Mouse (Mus musculus): Measurements from ENCODE around the gene Ppil6. TPM values are rescaled to one million over a fixed set of nuclear protein-coding genes. Genes with fewer than 3 reads are reported as not detected.

Ppil6 gene
- total RNA-seq, 1 experiment from 2014 or later = not detected

DNA sequence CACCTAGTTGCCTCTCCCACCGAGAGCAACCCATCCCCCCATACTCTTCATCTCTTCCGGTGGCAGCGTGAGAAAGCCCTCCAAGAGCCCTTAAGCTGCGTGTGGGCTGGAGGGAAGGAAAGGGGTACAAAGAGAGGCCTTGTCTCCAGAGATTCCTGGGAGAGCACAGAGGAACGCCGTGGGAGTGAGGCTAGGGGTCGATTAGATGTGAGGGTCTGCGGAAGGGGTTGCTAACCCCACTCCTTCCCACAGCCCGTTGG is 13.3 kb upstream of the Ppil6 start:
- no peak for ATAC-seq (ENCODE audit: extremely low read depth, insufficient number of reproducible peaks, low FRiP score, poor library complexity, severe bottlenecking)

DNA sequence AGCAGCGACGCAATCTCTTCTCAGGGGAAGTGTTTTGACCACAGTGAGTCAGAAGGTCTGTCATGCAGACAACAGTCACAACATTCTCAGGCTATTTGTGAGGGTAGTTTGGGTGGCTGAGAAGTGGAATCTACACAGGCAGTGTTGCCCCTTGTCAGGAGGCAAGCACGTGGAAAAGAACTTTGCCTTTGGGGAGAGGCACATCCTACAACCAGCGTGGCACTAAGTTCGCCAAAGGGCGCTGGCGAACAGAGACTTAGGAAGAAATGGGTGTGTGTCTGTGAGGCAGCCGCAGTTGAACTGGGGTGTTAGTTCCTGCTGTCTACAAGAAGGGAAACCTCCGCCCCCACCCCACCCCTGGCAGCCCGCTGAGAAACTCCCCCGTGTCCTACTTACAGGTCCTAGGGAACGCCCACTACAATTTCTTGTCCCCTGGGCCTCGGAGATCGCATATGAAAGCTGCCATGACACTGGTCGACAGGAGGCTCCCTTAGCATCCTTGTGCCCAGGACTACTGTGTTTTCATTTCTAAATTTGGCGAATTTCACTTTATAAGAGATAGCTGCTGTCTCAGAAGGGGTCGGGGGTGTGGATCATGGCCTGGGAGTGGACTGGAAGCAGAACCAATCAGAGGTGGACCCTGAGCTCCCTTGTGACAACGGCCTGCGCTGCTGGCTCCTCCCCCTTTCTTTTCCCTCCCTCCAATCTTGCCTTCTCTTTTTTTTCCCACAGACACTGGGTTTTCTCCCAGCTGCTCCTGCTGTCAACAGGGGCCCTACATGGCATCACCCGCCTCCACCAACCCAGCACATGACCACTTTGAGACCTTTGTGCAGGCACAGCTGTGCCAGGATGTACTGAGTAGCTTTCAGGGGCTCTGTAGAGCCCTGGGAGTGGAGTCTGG is 12.7 kb upstream of the Ppil6 start:
- ATAC-seq (ENCODE audit: extremely low read depth, insufficient number of reproducible peaks, low FRiP score, poor library complexity, severe bottlenecking) = peak; percentile 55

DNA sequence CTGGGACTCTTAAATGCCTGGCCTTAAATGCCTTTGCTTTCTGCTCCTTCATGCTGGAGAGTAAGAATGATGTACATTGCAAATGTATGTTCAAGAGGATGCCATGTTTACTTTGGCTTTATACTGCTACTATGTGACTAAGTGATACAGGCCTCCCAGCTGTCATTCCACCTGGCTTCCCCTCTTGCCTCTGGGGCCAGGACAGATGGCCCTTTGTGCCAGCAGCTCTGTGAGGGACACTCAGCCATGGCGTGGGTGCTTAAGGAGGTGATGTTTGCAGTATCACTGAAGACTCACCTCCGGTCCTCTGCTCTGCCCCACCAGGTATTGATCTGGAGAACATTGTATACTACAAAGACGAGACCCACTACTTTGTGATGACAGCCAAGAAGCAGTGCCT is 10.3 kb upstream of the Ppil6 start:
- no peak for ATAC-seq (ENCODE audit: extremely low read depth, insufficient number of reproducible peaks, low FRiP score, poor library complexity, severe bottlenecking)

DNA sequence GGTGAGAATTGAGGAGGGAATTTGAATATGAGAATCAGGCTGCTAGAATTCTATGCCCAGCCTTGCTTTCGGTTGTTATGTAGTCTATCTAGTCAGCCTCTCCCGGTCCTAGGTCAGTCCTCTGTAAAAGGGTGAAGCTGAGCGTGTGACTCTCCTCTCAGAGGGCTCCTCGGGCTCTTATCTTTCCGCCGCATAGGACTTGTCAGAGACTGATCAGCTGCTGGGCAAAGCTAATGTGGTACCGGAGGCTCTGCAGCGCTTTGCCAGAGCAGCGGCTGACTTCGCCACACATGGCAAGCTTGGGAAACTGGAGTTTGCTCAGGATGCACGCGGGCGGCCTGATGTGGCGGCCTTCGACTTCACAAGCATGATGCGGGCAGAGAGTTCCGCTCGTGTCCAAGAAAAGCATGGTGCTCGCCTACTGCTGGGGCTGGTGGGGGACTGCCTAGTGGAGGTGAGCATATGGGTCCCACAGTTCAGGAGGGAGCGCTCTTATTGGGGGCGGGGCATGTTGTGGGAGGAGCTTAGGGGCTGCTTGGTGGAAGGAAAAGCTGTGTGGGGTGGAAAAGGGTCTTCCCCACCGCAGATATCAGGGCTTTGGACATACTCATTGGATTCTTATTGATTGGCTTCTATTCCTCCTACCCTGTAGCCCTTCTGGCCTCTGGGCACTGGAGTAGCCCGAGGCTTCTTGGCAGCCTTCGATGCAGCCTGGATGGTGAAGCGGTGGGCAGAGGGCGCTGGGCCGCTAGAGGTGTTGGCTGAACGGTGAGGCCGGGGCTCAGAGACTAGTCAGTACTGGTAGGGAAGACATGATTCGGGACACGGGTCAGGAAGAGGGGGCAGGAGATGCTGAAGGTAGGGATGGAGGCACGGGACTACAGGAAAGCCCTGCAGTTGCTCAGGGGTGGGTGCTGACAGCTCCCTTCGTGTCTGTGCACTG is 9.0 kb upstream of the Ppil6 start:
- no peak for ATAC-seq (ENCODE audit: extremely low read depth, insufficient number of reproducible peaks, low FRiP score, poor library complexity, severe bottlenecking)

DNA sequence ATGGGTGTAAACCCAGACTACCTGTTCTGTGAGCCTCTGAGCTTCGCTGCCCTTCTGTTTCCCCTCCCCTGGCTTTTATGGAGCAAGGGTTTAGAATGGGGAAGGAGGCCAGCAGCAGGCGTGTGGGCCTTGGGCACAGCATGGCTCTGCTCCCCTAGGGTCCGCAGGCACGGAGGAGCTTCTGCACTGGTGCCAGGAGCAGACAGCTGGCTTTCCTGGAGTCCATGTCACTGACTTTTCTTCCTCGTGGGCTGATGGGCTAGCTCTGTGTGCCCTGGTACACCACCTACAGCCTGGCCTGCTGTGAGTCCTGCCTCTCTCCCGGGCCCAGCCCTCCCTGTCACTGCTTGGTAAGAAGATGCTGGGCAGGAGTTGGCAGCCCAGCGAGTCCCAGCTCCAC is 7.8 kb upstream of the Ppil6 start:
- ATAC-seq (ENCODE audit: extremely low read depth, insufficient number of reproducible peaks, low FRiP score, poor library complexity, severe bottlenecking) = no peak

DNA sequence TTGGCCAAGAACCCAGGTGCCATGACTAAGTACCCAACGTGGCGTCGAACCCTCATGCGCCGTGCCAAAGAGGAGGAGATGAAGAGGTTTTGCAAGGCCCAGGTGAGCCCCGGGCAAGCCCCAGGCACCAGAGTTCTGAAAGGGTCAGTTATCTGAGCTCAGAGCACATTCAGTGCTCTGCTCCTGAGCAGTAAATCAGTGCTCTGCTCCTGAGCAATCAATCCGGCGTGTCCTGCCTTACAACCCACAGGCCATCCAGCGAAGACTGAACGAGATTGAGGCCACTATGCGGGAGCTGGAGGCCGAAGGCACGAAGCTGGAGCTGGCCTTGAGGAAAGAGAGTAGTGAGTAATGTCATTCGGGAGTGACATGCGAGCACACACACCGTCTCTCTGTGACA is 4.5 kb upstream of the Ppil6 start:
- ATAC-seq (ENCODE audit: extremely low read depth, insufficient number of reproducible peaks, low FRiP score, poor library complexity, severe bottlenecking) = no peak

DNA sequence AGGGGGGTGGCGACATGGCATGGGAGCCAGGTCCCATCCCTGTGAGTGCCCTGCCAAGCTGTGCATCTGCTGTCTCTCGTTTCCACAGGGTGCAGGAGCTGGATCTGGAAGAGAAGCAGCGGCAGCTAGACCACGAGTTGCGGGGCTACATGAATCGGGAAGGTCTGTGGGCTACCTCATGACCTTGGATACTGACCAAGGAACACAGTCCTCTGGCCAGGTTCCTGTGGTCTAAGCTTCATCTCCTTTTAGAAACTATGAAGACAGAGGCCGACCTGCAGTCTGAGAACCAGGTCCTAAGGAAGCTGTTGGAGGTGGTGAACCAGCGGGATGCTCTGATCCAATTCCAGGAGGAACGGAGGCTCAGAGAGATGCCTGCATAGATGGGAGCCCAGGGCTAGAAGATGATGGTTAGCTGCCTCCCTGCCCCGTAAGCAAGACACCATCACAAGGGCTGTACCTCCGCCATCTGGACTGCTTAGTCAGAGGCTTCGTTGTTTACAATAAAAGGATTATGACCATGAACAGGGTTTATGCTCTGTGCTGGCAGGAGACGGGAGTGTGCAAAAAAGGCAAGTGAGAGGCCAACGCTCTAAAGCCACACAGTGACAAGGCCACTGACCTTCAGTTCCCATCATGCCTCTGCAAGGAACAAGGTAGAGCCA is 3.6 kb upstream of the Ppil6 start:
- no peak for ATAC-seq (ENCODE audit: extremely low read depth, insufficient number of reproducible peaks, low FRiP score, poor library complexity, severe bottlenecking)

DNA sequence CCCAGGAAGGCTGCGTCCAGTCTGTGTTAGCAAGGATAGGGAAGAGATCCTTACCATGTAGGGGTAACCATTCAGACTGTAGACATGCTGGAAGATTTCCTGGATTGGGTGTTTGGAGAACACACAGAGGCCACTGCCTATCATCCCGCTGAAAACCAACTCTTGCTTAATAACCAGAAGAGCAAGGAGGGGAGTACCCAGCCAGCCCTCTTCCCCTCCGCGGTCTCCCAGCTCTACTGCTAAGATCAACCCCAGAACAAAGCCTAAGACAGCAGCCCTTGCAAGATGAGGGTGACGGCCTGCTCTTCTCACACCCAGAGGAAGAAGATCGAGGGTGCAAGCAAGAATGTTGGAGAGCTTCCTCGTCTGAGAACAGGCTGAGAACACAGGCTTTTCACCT is 1.4 kb upstream of the Ppil6 start:
- ATAC-seq (ENCODE audit: extremely low read depth, insufficient number of reproducible peaks, low FRiP score, poor library complexity, severe bottlenecking) = no peak

DNA sequence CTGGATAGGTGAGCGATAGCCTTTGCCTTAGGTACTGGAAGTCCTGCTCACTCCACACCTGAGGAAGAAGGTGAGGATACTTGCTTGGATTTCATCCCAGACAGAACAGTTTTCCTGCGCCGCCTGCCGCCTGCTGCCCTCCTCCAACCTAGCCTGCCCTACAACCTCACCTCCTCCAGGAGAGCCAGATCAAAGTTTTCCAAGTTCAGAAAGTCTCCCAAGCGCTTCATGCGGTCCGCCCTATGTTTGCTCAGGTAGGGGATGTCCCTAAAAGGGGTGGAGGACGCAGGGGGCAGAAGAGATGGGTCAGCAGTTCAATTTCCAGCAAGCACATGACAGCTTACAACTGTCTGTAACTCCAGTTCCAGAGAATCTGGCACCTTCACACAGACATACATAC is 945 bp upstream of the Ppil6 start:
- no peak for ATAC-seq (ENCODE audit: extremely low read depth, insufficient number of reproducible peaks, low FRiP score, poor library complexity, severe bottlenecking)

DNA sequence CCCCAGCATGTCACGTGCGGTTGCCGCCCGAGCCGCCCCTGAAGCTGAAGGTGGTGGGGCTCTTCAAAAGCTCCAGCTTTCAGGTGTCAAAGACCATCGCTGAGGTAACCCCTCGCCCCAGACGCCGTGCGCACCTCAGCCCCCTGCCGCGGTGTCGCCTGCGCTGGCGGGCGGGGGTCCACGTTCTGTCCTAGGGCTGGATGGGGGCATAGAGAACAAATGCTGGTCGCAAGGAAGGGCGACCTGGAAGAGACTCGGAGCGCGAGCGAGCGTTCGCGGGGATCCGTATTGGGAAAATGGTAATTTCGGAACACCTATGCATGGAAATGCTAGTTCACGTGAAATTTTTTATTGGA is 257 bp downstream of the Ppil6 start:
- ATAC-seq (ENCODE audit: extremely low read depth, insufficient number of reproducible peaks, low FRiP score, poor library complexity, severe bottlenecking) = no peak

DNA sequence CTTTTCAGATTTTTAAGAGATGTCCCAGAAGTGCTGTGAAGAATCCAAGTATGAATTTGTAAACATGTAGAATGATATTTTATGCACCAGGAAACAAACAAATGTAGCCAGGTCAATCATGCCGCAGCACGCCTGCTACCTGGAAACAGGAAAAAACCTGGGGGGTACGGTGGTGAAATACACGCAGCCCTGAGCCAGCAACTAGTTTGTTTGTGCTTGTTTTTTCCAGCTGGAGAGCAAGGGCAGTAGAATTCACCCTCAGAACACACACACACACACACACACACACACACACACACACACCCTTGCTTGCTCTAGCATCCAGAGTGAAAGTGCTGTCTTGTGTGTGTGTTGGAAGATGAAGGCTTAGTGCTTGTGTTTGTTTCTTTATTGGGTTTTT is 872 bp downstream of the Ppil6 start:
- no peak for ATAC-seq (ENCODE audit: extremely low read depth, insufficient number of reproducible peaks, low FRiP score, poor library complexity, severe bottlenecking)

DNA sequence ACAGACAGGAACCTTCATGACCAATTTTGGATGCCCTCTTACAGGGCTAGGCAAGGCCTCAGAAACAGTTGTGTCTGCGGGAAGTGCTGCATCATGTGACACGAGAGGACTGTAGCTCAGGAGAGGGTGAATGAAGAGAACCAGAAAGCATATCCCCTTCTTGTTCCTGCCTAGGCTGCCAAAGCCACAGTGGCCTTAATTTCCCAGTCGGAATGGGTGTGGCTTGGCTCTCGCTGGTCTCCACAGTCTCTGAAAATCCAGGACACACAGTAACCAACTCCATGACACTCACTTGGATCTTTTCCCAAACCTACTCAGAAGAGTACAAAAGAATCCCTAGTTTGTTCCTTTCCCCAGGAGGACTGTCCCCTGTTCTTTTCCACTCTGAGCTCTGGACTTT is 10.7 kb downstream of the Ppil6 start:
- ATAC-seq (ENCODE audit: extremely low read depth, insufficient number of reproducible peaks, low FRiP score, poor library complexity, severe bottlenecking) = no peak

DNA sequence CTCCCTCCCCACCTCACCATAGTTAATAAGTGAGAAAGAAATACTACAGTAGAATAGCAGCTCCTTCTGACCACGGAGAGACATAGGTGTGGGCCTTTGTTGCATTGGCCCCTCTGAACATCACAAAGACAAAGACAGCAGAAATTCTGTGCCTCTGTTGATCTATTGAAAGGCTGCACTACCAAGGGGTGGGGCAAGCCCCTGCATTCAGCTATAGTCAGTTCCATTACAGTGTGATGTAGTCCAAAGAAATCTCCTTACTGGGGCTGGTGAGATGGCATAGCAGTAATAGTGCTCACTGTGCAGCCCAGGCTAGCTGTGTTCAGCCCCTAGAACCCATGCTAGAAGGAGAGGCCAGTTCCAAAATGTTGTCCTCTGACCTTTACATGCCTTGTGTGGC is 14.8 kb downstream of the Ppil6 start:
- no peak for ATAC-seq (ENCODE audit: extremely low read depth, insufficient number of reproducible peaks, low FRiP score, poor library complexity, severe bottlenecking)

DNA sequence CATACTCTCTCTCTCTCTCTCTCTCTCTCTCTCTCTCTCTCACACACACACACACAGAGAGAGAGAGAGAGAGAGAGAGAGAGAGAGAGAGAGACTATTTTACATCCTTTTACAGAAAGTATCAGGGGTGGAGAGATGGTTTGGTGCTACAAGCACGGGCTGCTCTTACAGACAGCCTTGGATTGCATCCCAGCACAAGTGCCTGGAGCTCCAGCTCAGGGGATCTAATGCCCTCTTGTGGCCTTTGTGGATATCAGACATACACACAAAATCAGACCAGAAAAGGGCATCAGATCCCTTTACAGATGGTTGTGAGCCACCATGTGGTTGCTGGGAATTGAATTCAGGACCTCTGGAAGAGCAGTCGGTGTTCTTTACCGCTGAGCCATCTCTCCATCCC is 15.2 kb downstream of the Ppil6 start:
- ATAC-seq (ENCODE audit: extremely low read depth, insufficient number of reproducible peaks, low FRiP score, poor library complexity, severe bottlenecking) = peak; percentile 88

DNA sequence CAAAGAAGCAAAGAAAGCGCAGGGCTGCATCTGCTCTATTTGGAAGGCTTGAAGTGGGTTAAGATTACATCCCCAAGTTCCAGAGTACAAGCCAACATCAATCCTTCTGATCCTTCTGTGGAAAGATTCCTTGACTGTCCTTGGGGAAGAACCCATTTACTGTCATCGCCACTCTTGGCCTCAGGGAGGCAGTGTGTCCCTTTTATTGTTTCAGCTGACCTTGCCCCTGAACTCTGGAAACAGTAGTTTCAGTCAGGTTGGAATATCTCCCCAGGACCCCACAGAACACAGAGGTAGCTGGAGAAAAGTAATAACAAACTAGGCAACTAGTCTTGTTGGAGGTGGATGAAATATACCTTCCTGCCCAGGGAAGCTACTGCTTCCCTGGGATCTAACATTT is 18.9 kb downstream of the Ppil6 start:
- peak; percentile 52; the same call in 1 of the 2 replicates for ATAC-seq (ENCODE audit: extremely low read depth, insufficient number of reproducible peaks, low FRiP score, poor library complexity, severe bottlenecking)

DNA sequence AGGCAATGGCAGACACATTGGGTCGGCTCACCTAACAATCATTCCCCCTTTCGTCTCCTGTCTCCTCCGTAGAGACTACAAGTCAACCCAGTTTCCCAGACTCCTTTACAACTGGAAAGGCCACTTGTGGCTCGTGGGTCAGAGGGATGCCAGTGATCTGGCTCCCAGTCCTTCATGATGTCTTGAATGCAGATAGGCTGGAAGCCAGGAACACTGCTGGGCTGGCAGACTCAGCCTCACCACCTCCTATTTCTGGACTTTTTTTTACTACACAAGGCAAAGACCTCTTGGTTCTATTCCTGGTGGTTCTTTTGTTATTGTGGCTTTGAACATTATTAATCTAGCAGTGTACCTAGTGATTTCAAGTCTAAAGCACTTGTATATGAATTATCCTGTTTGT is 24.1 kb downstream of the Ppil6 start:
- ATAC-seq (ENCODE audit: extremely low read depth, insufficient number of reproducible peaks, low FRiP score, poor library complexity, severe bottlenecking) = no peak

DNA sequence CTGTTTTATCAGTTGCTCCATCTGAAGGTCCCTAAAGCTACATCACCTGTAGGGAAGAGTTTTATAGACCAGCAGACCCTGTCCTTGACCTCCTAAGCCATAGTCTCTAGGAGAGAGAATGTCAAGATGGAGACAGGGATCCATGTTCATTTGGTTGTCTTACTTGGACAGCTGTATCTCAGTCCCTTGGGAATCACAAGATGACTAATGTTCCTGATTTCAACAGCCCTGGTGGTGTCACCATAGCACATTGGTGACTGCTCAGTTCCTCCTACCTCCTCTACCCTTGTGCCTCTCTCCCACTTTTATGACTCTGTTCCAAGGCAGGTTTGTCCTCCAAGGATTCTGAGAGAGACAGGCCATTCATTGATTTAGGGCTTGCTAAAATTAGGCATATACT is 24.7 kb downstream of the Ppil6 start:
- ATAC-seq (ENCODE audit: extremely low read depth, insufficient number of reproducible peaks, low FRiP score, poor library complexity, severe bottlenecking) = no peak

DNA sequence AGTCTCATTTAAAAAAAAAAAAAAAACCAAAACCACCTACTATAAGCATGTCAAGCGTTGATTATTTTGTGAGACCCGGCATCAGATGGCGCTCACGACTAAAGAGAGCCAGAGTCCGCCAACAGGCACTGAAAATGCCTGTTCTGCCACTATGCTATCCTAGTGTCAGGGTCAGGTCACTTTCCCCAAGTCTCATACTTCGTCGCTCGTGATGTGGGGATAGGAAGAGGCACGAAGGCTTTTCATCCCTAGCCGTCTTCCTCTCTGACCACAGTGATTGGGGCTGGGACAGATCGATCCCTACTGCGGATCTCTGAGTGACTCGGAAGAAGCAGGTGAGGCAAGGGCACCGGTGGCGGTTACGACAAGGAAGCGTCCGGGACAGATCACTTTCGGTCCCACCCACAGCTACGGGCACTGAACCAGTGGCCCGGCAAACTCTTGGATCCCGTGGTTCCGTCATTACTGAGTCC is 28.3 kb downstream of the Ppil6 start:
- peak; percentile 61 for ATAC-seq (ENCODE audit: extremely low read depth, insufficient number of reproducible peaks, low FRiP score, poor library complexity, severe bottlenecking)

DNA sequence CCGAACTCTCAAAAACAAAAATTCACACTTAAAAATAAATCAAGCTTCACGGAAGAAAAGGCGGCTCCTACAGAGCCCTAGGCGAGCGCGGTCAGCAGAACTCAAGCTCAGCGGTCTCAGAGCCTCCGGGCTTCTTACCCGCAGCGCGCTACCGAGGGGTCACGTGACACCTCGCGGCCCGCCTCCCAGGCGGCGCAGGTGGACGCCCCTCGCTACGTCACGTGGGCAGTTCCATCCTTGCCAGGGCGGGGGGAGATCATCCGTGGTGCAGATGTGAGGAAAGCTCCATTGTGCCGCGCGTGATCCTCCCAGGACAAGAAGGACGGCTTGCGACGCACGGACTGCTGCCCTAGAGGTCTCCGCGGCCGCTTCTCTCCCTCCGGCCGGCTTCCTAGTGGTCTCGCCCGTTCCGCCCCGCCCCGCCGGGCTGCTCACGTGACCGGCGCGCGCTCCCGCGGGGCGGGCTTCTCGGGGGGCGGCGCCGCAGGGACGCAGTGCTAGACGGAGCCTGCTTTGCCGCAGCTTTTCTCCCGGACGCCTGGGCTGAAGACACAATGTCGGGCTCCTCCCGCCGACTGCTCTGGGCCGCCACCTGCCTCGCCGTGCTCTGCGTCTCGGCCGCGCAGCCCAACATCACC is 28.9 kb downstream of the Ppil6 start, which contains the start of gene Cd164:
Gene Cd164, plus strand, starts transcription at position 434 of the 638 bp plus-strand sequence.
- peak; percentile 66 for ATAC-seq (ENCODE audit: extremely low read depth, insufficient number of reproducible peaks, low FRiP score, poor library complexity, severe bottlenecking)
